Mouse (Mus musculus) cortical plate, adult 2 months (tissue): ENCODE results near the gene Ddx39.

Experiments used
- CTCF ChIP-seq: fragments of 200-500 bp; IDR thresholded peaks from 2 replicates; pipeline ENCODE4 v1.5.1; 2011; ENCODE audit warnings: mild to moderate bottlenecking, control low read depth, low read length; ENCODE audit not compliant: insufficient read depth; ENCODE audit errors: extremely low read depth
- POLR2A ChIP-seq: fragments of 200-500 bp; IDR thresholded peaks from 2 replicates; pipeline ENCODE4 v1.6.1; 2011; ENCODE audit warnings: mild to moderate bottlenecking, low read length, control low read depth; ENCODE audit not compliant: insufficient read depth; ENCODE audit errors: extremely low read depth

DNA sequence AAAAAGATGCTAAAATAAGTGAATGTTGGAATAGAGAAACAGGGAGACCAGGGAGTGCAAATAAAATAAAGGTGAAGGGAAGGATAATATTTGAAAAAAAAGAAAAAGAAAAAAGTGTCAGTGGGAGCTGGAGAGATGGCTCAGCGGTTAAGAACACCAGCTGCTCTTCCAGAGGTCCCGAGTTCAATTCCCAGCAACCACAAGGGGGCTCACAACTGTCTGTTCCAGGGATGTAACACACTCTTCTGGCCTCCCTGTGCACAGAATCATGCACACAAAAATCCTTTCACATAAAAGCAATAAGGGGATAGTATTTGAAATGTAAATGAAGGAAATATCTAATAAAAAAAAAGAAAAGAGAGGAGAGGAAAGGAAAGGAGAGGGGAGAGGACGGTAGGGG, 39.2 kb downstream of the Ddx39 start:
- TF ChIP-seq CTCF (no peak), POLR2A (no peak)
